Mouse (Mus musculus) brain, adult 2 months (tissue): ENCODE measurements around the gene Ccn2.

Experiments
- DNase-seq: peaks from one replicate; pipeline ENCODE4 v3.0.0; 2011; ENCODE audit warnings: low read depth, low spot score

Ccn2 gene

DNA sequence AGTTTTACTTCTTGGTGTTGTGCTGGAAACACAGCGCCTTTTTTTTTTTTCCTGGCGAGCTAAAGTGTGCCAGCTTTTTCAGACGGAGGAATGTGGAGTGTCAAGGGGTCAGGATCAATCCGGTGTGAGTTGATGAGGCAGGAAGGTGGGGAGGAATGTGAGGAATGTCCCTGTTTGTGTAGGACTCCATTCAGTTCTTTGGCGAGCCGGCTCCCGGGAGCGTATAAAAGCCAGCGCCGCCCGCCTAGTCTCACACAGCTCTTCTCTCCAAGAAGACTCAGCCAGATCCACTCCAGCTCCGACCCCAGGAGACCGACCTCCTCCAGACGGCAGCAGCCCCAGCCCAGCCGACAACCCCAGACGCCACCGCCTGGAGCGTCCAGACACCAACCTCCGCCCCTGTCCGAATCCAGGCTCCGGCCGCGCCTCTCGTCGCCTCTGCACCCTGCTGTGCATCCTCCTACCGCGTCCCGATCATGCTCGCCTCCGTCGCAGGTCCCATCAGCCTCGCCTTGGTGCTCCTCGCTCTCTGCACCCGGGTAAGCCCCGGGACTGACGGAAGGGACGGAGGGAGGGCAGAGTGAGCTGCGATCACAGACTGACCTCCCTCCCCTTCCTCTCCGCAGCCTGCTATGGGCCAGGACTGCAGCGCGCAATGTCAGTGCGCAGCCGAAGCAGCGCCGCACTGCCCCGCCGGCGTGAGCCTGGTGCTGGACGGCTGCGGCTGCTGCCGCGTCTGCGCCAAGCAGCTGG is at the start of gene Ccn2:
Ccn2 (plus strand) TSS at position 193 of the 753 bp plus-strand sequence.
- peak; percentile 46 for DNase-seq

GRCm38 (mm10) chr10:24552870-24553269 is 42.4 kb upstream of the Ccn2 start:
- no peak for DNase-seq

GRCm38 (mm10) chr10:24554091-24554490 is 41.2 kb upstream of the Ccn2 start:
- DNase-seq: peak; percentile 7

GRCm38 (mm10) chr10:24558366-24558765 is 36.9 kb upstream of the Ccn2 start:
- no peak for DNase-seq

DNA sequence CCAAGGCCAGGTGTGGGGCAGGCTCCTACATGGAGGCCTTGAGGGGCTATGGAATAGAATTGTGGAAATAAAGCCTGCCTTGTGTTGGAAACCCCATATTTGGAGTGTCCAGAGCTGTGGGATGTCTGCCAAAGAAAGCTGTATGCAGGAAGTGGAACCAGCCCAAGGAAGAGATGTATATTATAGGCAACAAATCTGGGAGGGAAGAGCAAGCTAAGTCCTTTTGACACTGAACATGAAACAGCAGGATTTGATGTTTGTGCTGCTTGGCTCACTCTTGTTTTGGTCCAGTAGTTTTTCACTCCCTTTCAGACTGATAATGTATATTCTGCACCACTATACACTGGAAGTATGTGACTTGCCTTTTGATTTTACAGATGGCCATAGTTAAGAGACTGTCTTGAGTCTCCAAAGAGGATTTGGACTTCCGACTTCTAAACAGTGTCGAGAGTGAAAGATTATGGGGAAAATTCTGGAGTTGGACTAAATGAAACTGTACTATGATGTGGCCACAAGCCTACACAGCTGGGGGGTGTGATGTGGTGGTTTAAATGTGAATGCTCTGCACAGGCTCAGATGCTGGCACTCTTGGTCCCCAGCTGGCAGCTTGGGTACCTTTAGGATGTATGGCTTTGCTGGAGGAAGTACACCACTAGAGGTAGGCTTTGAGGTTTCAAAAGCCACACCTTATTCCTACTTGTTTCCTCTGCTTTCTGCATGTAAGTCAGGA is 25.4 kb upstream of the Ccn2 start:
- DNase-seq: no peak

GRCm38 (mm10) chr10:24572044-24572960 is 22.9 kb upstream of the Ccn2 start:
- DNase-seq: no peak

- DNase-seq: no peak
Observed at GRCm38 (mm10) chr10:24573484-24573883, 21.8 kb upstream of the Ccn2 start.

- DNase-seq: peak; percentile 36
Observed at GRCm38 (mm10) chr10:24581076-24581475, 14.2 kb upstream of the Ccn2 start.

GRCm38 (mm10) chr10:24588824-24589223 is 6.4 kb upstream of the Ccn2 start:
- no peak for DNase-seq

- no peak for DNase-seq
Observed at GRCm38 (mm10) chr10:24589238-24589637, 6.0 kb upstream of the Ccn2 start.

DNA sequence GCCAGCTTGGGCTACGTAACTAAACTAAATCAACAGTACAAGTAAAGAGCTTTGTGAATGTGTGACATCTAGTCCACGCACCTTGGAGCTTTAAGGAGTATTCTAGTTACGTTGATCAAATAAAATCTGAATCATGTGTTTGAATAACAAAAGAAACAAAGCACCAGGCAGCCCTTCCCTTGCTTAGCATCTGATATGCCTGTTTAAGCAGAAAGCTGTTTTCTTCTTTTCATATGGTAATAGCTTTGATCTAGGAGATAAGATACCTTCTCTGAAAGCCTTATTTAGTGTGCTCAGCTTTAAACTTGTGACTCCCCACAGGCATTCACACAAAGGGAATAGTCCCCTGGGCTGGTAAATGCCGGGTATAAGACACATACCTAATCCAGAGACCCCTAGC is 4.7 kb upstream of the Ccn2 start:
- no peak for DNase-seq

DNA sequence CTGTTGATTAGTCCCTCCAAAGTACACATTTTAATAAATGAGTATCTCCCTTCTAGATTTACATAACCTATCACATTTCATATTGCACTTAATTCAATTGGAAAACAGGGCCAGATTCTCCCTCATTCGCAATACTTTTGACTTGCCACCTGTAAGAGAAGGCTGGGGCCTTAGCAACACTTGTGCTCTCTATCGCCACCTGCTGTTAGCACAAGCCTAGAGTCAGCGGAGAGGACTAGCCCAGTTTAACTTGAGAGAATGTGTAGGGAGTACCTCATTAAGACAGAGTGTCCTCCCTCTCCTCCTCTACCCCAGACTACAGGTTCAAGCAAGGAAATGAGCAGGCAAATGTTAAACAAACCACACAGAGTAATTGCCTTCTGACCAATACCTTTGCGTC is 4.1 kb upstream of the Ccn2 start:
- DNase-seq: peak; percentile 89

DNA sequence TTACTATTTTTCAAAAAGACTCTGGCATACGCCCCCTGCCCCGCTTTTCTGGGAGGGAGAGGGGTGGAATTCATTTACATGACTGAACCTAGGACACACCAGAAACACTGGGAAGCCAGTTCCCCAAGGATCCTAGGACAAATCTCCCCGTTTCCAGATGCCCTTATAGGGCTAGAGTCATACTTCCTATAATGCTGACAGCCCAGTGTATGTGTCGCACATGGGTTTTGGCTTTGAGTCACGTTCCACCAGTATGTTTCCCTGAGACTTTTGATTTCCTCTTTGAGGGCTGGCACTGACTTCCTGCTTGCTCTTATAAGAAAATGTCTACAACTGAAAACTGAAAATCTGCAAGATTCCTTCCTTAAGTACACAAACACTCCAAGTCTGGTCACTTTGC is 3.5 kb upstream of the Ccn2 start:
- DNase-seq: no peak

GRCm38 (mm10) chr10:24592318-24592717 is 2.9 kb upstream of the Ccn2 start:
- no peak for DNase-seq

GRCm38 (mm10) chr10:24592969-24593368 is 2.3 kb upstream of the Ccn2 start:
- no peak for DNase-seq

GRCm38 (mm10) chr10:24593556-24593955 is 1.7 kb upstream of the Ccn2 start:
- no peak for DNase-seq

DNA sequence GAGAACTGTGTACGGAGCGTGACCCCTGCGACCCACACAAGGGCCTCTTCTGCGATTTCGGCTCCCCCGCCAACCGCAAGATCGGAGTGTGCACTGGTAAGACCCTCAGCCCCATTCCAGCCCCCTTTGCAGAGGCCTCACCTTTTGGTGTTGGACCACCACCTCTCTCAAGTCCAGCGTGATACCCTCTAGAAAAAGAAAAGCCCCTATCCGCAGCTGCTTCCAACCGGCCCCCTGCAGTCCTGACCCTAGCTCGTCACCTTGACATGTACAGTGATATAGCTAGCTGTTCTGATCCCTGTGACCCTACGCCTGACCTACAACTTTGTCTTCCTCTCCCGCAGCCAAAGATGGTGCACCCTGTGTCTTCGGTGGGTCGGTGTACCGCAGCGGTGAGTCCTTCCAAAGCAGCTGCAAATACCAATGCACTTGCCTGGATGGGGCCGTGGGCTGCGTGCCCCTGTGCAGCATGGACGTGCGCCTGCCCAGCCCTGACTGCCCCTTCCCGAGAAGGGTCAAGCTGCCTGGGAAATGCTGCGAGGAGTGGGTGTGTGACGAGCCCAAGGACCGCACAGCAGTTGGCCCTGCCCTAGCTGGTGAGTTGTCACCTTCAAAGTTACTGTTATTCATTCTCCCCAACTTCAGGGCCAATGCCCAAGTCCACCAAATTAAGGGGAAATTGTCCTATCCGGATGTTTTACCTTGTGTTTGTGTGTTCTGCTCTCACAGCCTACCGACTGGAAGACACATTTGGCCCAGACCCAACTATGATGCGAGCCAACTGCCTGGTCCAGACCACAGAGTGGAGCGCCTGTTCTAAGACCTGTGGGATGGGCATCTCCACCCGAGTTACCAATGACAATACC is 994 bp downstream of the Ccn2 start:
- peak; percentile 16 for DNase-seq

DNA sequence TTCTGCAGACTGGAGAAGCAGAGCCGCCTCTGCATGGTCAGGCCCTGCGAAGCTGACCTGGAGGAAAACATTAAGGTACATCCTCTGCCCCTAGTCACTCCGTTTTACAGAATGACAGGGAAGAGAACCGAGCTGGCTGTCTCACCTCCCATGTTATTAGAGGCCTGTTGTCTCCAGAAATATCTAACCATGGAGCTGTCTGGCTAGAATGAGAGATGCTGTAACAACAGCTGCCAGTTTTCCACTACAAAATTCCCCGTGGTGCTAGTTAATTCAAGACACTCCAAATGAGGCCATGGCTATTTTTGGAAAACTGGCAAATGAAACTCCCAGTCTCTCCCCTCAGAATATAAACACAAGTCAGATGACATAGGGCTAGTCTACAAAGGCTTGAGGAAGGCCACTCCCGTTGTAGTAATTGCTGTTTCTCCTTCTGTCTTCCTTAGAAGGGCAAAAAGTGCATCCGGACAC is 1.7 kb downstream of the Ccn2 start:
- DNase-seq: peak; percentile 52

- DNase-seq: no peak
Observed at GRCm38 (mm10) chr10:24597789-24598188, 2.5 kb downstream of the Ccn2 start.

DNA sequence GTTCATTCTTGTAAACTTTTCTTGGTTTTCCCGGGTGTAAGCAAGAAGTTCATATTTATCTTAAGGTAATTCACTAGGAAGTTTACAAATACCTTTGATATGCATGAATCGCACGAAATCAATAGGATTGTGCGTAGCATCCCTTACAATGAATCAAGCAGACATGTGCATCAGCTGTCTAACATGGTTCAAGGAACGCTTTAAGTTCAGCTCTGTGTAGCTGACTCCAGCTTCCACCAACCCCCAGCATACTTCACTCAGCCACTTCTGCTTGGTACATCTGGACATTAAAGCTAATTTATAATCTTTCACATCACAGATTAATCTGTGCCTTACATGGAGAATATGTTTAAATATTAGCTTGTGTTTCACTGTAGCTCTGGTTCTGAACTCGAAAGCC is 3.5 kb downstream of the Ccn2 start:
- DNase-seq: no peak

DNA sequence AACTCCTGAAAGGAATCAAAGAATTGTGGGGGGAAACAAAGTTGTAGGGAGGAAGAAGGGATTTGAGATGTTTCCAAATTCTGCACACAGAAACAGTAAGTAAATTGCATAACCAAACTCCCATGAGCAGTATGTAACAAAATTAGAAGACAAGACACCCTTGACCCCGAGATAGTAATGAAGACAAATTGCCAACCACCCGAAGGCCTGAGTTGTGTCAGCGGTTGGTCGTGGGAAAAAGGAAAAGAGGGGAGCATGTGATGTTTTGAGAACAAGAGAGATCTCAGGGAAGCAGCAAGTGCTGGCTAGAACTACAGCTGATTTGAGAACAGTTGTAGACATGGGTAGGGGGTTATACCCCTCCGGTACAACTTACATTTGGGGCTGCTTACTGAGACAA is 4.6 kb downstream of the Ccn2 start:
- DNase-seq: no peak
